Mouse (Mus musculus) heart, embryonic 14.5 days (tissue): ENCODE results near the gene Phldb1. TPM values are rescaled to one million over a fixed set of nuclear protein-coding genes. Genes with fewer than 3 reads are reported as not detected.

Experiments
- ATAC-seq: fragments of 200-750 bp; cut with Nextera tagmentation; 2 replicates; pipeline ENCODE4 v1.8.0; 2017; ENCODE audit warnings: low read depth, moderate TSS enrichment; ENCODE audit not compliant: insufficient number of reproducible peaks, insufficient read depth, low FRiP score
- H3K27ac ChIP-seq, 2 experiments: fragments of 200-500 bp in 1 of 2; fragments of 300-500 bp in 1 of 2; sonication (generic) in 1 of 2; replicated peaks in 1 of 2; 2 replicates each; pipeline ENCODE4 v1.5.1; 2012 to 2014; ENCODE audit warnings: low read depth in 2 of 2, low read length in 2 of 2, control low read depth in 1 of 2, mild to moderate bottlenecking in 1 of 2, mixed read lengths in 1 of 2; ENCODE audit not compliant: control insufficient read depth in 1 of 2, insufficient read depth in 1 of 2
- H3K27me3 ChIP-seq: fragments of 300-500 bp; sonication (generic); 2 replicates; pipeline ENCODE4 v1.6.1; 2014; ENCODE audit warnings: mild to moderate bottlenecking, low read length, control low read depth; ENCODE audit not compliant: control insufficient read depth, insufficient read depth
- H3K36me3 ChIP-seq: fragments of 300-500 bp; sonication (generic); 2 replicates; pipeline ENCODE4 v1.6.1; 2014; ENCODE audit warnings: mild to moderate bottlenecking, control low read depth, low read length, mixed read lengths; ENCODE audit not compliant: control insufficient read depth, insufficient read depth
- H3K4me1 ChIP-seq, 2 experiments: fragments of 200-500 bp in 1 of 2; fragments of 300-500 bp in 1 of 2; sonication (generic) in 1 of 2; 2 replicates each; pipeline ENCODE4 v1.6.1; 2012 to 2014; ENCODE audit warnings: low read length in 2 of 2, control low read depth in 1 of 2, mixed read lengths in 1 of 2; ENCODE audit not compliant: control insufficient read depth in 2 of 2, insufficient read depth in 2 of 2
- H3K4me2 ChIP-seq: fragments of 300-500 bp; sonication (generic); 2 replicates; pipeline ENCODE4 v1.6.1; 2014; ENCODE audit warnings: mild to moderate bottlenecking, low read length
- H3K4me3 ChIP-seq, 2 experiments: fragments of 200-500 bp in 1 of 2; fragments of 300-500 bp in 1 of 2; sonication (generic) in 1 of 2; 2 replicates each; pipeline ENCODE4 v1.5.1; 2012 to 2014; ENCODE audit warnings: low read length in 2 of 2, mild to moderate bottlenecking in 2 of 2, control low read depth in 1 of 2, low read depth in 1 of 2, moderate library complexity in 1 of 2; ENCODE audit not compliant: control insufficient read depth in 1 of 2, insufficient read depth in 1 of 2
- H3K9ac ChIP-seq: fragments of 300-500 bp; sonication (generic); 2 replicates; pipeline ENCODE4 v1.6.1; 2014; ENCODE audit warnings: mild to moderate bottlenecking, low read length
- H3K9me3 ChIP-seq: fragments of 300-500 bp; sonication (generic); 2 replicates; pipeline ENCODE4 v1.6.1; 2016; ENCODE audit warnings: low read length, control low read depth; ENCODE audit not compliant: control insufficient read depth
- WGBS: fragments of 180-500 bp; shearing (Covaris S2); extraction: QIAGEN DNeasy Blood & Tissue Kit; methylation state at CpG from one replicate; pipeline ENCODE4 v1.1.7; 2014; 5-methylcytosine and 5-hydroxymethylcytosine counted together
- polyA plus RNA-seq: library from polyadenylated mRNA; unstranded; fragments of >200 nt; fragmentation: Nextera tagmentation; extraction: Ambion mirVana; gene quantifications from 2 replicates; pipeline ENCODE4 v1.2.1, GENCODE M21; 2014

The Phldb1 gene
- polyA plus RNA-seq, 1 experiment from 2014 or later = 25.4 TPM

DNA sequence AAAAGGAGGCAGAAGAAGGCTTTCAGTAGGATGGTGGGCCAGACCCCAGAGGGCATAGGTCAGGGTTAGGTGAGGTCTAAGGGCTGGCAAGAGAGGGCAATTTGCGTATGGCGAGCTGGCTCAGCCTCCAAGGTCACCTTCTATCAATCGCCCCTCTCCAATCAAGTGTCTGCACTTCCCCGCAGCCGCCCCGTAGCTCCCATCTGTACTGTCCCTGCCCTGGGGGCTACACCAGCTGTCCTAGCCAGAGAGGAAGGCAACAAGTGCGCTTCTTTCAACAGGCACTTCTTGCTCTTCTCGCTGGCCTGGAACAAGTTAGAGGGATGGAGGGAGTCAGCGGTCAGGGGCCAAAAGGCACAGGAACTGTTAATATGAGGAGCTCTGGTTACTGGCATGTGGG, 47.0 kb downstream of the Phldb1 start:
- WGBS = 52% methylated on average over 9 of the region's 9 CpGs

DNA sequence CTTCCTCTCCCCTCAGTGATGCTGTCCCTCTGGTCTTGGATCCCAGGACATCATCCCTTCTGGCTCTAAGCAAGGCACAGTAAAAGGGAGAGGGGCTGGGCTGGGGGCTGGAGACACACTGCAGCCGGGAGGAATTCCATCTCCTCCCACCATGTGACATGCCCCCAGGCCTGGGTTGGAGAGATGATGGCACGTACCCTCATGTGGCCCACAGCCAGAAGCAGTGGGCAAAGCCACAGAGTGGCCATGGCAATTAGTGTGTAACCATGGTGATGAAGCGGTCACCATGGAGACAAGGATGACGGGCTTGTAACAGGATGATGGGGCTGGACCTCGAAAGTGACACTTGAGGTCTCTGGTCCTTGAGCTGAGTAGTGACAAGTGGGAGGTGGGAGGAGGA, 48.4 kb downstream of the Phldb1 start:
- H3K27me3 ChIP-seq = no peaks in the 10 kb centered on the region
- H3K36me3 ChIP-seq = peaks cover 42% of the 10 kb centered on the region
- H3K9me3 ChIP-seq = no peaks in the 10 kb centered on the region
- peaks cover 8 to 10% of the 10 kb centered on the region in 2 experiments for H3K4me1 ChIP-seq
- WGBS = 76% methylated on average over 5 of the region's 5 CpGs
- H3K4me3 ChIP-seq = no peak overlapping the region
- no peak overlapping the region for H3K4me2 ChIP-seq
- H3K27ac ChIP-seq = no peak overlapping the region
- ATAC-seq = no peak
- no peak overlapping the region for H3K9ac ChIP-seq

More for the DNA sequence above, 47.0 kb downstream of the Phldb1 start:
- Histone ChIP-seq H3K9ac (no peak overlapping the region), H3K9me3 (no peaks in the 10 kb centered on the region), H3K36me3 (peaks cover 44% of the 10 kb centered on the region), H3K27ac (no peak overlapping the region), H3K4me2 (no peak overlapping the region), H3K4me1 (peaks cover 15 to 17% of the 10 kb centered on the region in 2 experiments), H3K27me3 (no peaks in the 10 kb centered on the region), H3K4me3 (no peak overlapping the region)
- no peak for ATAC-seq

DNA sequence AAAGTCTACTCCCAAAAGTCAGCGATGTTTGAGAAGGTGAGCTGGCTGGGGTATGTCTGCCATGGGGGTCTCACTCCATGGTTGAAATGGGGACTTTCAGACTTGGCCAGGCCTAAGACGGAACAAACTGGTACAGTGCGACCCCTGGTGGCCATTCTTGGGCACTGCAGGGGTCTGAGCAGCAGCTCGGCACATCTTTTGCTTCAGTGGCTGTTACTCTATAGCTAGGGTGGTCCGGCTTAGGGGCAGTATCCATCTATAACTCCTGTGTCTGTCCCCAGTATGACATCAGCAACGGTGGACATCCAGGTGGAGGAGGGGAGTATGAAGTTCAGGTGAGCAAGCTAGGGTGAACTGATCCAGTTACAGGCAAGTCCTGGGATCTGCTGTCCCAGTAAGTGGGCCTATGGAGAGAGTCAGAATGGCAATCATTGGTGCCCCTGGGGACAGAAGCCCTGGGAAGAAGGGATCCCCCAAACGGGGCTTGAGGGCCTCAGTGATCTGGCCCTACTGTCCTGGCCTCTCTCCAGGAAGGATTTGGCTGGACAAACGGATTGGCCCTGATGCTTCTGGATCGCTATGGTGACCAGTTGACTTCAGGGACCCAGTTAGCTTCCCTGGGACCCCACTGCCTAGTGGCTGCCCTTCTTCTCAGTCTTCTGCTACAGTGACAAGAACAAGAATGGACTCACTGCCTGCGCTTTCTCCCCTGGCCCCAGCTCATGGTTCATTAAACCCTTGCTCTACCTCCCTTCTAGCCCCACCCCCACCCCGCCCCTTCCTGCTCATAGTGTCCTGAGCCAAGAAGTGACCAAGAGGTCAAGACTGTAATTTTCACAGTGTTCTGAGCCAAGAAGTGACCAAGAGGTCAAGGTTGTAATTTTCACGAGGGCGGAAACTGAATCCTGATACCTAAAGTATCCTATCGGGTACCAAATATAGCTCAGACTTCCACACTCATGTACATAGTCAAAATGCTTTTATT, 49.4 kb downstream of the Phldb1 start:
- Histone ChIP-seq H3K9ac (no peak overlapping the region), H3K4me3 (no peak overlapping the region), H3K4me1 (0 out of 4 replicates have a peak, but pooled peaks cover 0 to under 1% of the 10 kb centered on the region in 2 experiments), H3K27me3 (no peaks in the 10 kb centered on the region), H3K27ac (no peak overlapping the region), H3K36me3 (peaks cover 41% of the 10 kb centered on the region), H3K9me3 (no peaks in the 10 kb centered on the region), H3K4me2 (no peak overlapping the region)
- 39% methylated on average over 14 of the region's 14 CpGs for whole genome bisulfite sequencing
- no peak for ATAC-seq

DNA sequence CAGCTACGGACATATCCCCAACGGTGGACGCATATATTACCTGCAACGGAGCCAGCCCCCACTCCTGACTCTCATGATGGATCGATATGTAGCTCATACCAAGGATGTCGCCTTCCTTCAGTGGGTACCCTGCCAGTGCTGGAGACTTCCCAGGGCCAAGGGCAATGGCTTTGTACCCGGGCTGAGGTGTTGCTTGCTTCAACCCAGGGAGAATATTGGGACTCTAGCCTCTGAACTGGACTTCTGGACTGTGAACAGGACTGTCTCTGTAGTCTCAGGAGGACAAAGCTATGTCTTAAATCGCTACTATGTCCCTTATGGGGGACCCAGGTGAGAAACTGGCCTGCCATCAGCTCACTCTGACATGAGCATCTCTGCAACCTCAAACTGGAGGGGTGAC, 52.0 kb downstream of the Phldb1 start:
- no peaks in the 10 kb centered on the region for H3K4me1 ChIP-seq
- peaks cover 18% of the 10 kb centered on the region for H3K36me3 ChIP-seq
- no peak overlapping the region for H3K4me2 ChIP-seq
- H3K9ac ChIP-seq = no peak overlapping the region
- no peak for ATAC-seq
- 80% methylated on average over 8 of the region's 8 CpGs for WGBS
- H3K9me3 ChIP-seq = no peaks in the 10 kb centered on the region
- H3K4me3 ChIP-seq = no peak overlapping the region
- H3K27ac ChIP-seq = no peak overlapping the region
- H3K27me3 ChIP-seq = no peaks in the 10 kb centered on the region

DNA sequence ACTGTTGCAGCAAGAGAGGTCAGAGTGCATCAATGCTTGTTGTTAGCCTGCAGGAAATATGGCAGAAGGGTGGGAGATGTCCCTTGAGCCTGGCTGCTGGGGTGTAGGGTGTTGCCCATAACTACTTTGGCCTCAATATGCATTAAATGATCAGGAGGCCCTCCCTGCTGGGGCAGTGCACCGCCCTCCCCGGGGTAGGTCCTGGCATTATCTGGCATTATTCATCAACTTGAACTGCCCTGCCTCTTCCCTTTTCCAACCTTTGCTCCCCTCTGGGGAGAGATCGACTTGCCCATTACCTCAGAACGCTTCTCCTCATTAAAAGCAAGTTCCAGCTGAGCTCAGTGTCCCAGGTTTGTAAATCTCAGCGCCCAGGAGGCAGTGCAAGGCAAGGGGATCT, 55.4 kb downstream of the Phldb1 start:
- no peaks in the 10 kb centered on the region for H3K4me1 ChIP-seq
- no peak overlapping the region for H3K4me2 ChIP-seq
- H3K27ac ChIP-seq = no peak overlapping the region
- H3K36me3 ChIP-seq = no peaks in the 10 kb centered on the region
- H3K4me3 ChIP-seq = no peak overlapping the region
- H3K27me3 ChIP-seq = no peaks in the 10 kb centered on the region
- no peaks in the 10 kb centered on the region for H3K9me3 ChIP-seq
- ATAC-seq = no peak
- WGBS = 64% methylated on average over 5 of the region's 5 CpGs
- no peak overlapping the region for H3K9ac ChIP-seq

DNA sequence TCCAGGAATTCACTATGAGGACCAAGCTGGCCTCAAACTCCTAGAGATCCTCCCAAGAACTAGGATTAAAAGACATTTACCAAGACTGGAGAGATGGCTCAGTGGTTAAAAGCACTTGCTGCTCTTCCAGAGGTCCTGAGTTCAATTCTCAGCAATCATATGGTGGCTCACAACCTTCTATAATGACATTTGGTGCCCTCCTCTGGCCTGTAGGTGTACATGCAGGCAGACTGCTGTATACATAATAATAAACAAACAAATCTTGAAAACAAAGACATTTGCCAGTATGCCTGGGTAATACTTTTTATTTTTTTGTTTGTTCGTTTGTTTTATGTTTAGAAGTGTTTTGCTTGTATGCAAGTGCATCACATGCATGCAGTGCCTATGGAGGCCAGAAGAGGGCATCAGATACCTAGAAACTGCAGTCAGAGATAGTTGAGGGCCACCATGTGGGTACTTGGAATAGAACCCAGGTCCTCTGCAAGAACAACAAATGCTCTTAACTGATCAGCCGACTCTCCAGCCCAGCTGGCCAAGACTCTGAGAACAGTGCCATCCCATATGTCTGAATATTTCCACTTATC, 56.6 kb downstream of the Phldb1 start:
- Histone ChIP-seq H3K27ac (no peak overlapping the region), H3K4me3 (no peak overlapping the region), H3K36me3 (no peaks in the 10 kb centered on the region), H3K9me3 (no peaks in the 10 kb centered on the region), H3K4me2 (no peak overlapping the region), H3K27me3 (no peaks in the 10 kb centered on the region), H3K9ac (no peak overlapping the region), H3K4me1 (no peaks in the 10 kb centered on the region)
- ATAC-seq = no peak
- 91% methylated on average over 2 of the region's 2 CpGs for WGBS

DNA sequence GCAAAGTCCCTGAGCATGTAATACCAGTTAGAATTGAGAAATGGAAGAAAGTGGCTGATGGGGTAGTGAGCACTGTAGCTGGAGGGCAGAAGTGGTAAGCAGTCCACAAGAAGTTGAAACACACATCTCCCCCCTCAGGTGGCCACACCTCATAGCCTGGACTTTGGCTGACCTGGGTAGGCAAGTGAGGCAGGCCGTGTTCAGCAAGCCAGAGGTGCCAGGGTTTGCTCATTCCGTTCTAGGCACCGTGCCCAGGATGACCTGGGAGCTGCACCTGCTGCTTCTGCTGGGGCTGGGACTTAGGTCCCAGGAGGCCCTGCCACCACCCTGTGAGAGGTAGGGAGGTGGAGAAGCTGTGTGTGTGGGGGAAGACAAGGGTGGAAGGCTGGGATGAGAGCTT, 62.0 kb downstream of the Phldb1 start, which contains the start of gene Treh:
Gene Treh (plus strand): TSS at position 229 of the 400 bp plus-strand sequence.
- H3K36me3 ChIP-seq = no peaks in the 10 kb centered on the region
- no peak within 1 kb of the TSS for H3K4me2 ChIP-seq
- H3K27me3 ChIP-seq = no peaks in the 10 kb centered on the region
- H3K4me1 ChIP-seq = no peaks in the 10 kb centered on the region
- H3K4me3 ChIP-seq = no peak within 1 kb of the TSS
- H3K9me3 ChIP-seq = no peaks in the 10 kb centered on the region
- no peak within 1 kb of the TSS for H3K9ac ChIP-seq
- H3K27ac ChIP-seq = no peak within 1 kb of the TSS
- no peak for ATAC-seq
- WGBS = 79% methylated on average over 3 of the region's 3 CpGs
